14 mouse cellular contexts compared by ENCODE assay signal in genomic region chr17:31862136-31862535, GRCm38 (mm10). TPM values are rescaled to one million over a fixed set of nuclear protein-coding genes. Genes with fewer than 3 reads are reported as not detected.
DNase-seq lines count a peak whose midpoint lies in the region; ATAC-seq lines count a peak whose summit lies in the region.
"Had no signal": no experiment of that assay in that cellular context is flagged by ENCODE, and none has a peak within 500 bp of the region (broad histone marks: within the 10 kb centered on the region; RNA-seq: fewer than 3 reads in every experiment).

No protein-coding gene starts in this region.

- no peak overlapping the region for H3K27ac ChIP-seq in midbrain, embryonic 11.5 days (ENCODE audit: low read depth, low read length)
- no peak overlapping the region for H3K27ac ChIP-seq in midbrain, embryonic 16.5 days (ENCODE audit: low read length)
- H3K27ac ChIP-seq: embryonic facial prominence, embryonic 15.5 days; limb, embryonic 15.5 days; midbrain, embryonic 13.5 days; neural tube, embryonic 13.5 days; stomach, embryonic 15.5 days had no signal

- H3K36me3 ChIP-seq in midbrain, embryonic 11.5 days (ENCODE audit: control insufficient read depth, insufficient read depth, low read length), result no peaks in the 10 kb centered on the region
- no peaks in the 10 kb centered on the region for H3K36me3 ChIP-seq in midbrain, embryonic 16.5 days (ENCODE audit: control insufficient read depth, insufficient read depth, low read length)
- H3K36me3 ChIP-seq: embryonic facial prominence, embryonic 15.5 days; limb, embryonic 15.5 days; midbrain, embryonic 13.5 days; neural tube, embryonic 13.5 days; stomach, embryonic 15.5 days had no signal

- no peaks in the 10 kb centered on the region for H3K9me3 ChIP-seq in midbrain, embryonic 11.5 days (ENCODE audit: control insufficient read depth, low read length)
- no peaks in the 10 kb centered on the region for H3K9me3 ChIP-seq in midbrain, embryonic 16.5 days (replicated peaks; ENCODE audit: control insufficient read depth, low read length, poor library complexity, severe bottlenecking)
- H3K9me3 ChIP-seq: embryonic facial prominence, embryonic 15.5 days; limb, embryonic 15.5 days; midbrain, embryonic 13.5 days; neural tube, embryonic 13.5 days; stomach, embryonic 15.5 days had no signal

- H3K4me1 ChIP-seq in midbrain, embryonic 11.5 days (ENCODE audit: control insufficient read depth, insufficient read depth, low read length), result peaks cover 2% of the 10 kb centered on the region; the same call in 1 of the 2 replicates
- H3K4me1 ChIP-seq in midbrain, embryonic 16.5 days (ENCODE audit: control insufficient read depth, insufficient read depth, low read length), result no peaks in the 10 kb centered on the region

- peak; percentile 7 for DNase-seq in gastrocnemius, postnatal 10 days
- DNase-seq in gastrocnemius, adult 18-20 months (ENCODE audit: low spot score), result no peak
- DNase-seq in midbrain, embryonic 11.5 days (ENCODE audit: low spot score, missing footprints), result peak; percentile 69
- peak; percentile 17 for DNase-seq in gastrocnemius, postnatal 14 days
- DNase-seq in lung, postnatal 10 days, result peak; percentile 51
- no peak for DNase-seq in layer of hippocampus, postnatal 14 days (ENCODE audit: low spot score in 2 of 2)
- DNase-seq in cerebellum, postnatal 4 days (ENCODE audit: low spot score in 2 of 2), result no peak
- DNase-seq: right cerebral cortex, postnatal 14 days had no signal

- 88% methylated on average over 6 of the region's 6 CpGs for WGBS in midbrain, embryonic 11.5 days
- 91% methylated on average over 6 of the region's 6 CpGs for WGBS in midbrain, embryonic 16.5 days

- ATAC-seq in midbrain, embryonic 11.5 days (ENCODE audit: low FRiP score), result no peak
- no peak for ATAC-seq in midbrain, embryonic 16.5 days
- ATAC-seq: midbrain, embryonic 13.5 days had no signal

- H3K4me2 ChIP-seq in midbrain, embryonic 11.5 days, result no peak overlapping the region
- H3K4me2 ChIP-seq in midbrain, embryonic 16.5 days (ENCODE audit: low read length), result no peak overlapping the region
- H3K4me2 ChIP-seq: embryonic facial prominence, embryonic 15.5 days; limb, embryonic 15.5 days; midbrain, embryonic 13.5 days; neural tube, embryonic 13.5 days; stomach, embryonic 15.5 days had no signal

- intact Hi-C loops in gastrocnemius, postnatal 14 days (cut with DNase I; ENCODE audit: low total_unique reads), result no loop called here

- H3K9ac ChIP-seq in midbrain, embryonic 11.5 days (ENCODE audit: low read length), result no peak overlapping the region
- H3K9ac ChIP-seq in midbrain, embryonic 16.5 days (ENCODE audit: low read depth, low read length), result no peak overlapping the region
- H3K9ac ChIP-seq: embryonic facial prominence, embryonic 15.5 days; limb, embryonic 15.5 days; midbrain, embryonic 13.5 days; neural tube, embryonic 13.5 days; stomach, embryonic 15.5 days had no signal

- H3K27me3 ChIP-seq in midbrain, embryonic 11.5 days (ENCODE audit: control insufficient read depth, insufficient read depth, low read length), result no peaks in the 10 kb centered on the region
- H3K27me3 ChIP-seq in midbrain, embryonic 16.5 days (ENCODE audit: control insufficient read depth, insufficient read depth, low read depth, low read length), result no peaks in the 10 kb centered on the region
- H3K27me3 ChIP-seq: embryonic facial prominence, embryonic 15.5 days; limb, embryonic 15.5 days; midbrain, embryonic 13.5 days; neural tube, embryonic 13.5 days; stomach, embryonic 15.5 days had no signal

- no peak overlapping the region for H3K4me3 ChIP-seq in midbrain, embryonic 11.5 days (ENCODE audit: low read depth, low read length)
- H3K4me3 ChIP-seq in midbrain, embryonic 16.5 days (ENCODE audit: low read depth, low read length), result no peak overlapping the region
- H3K4me3 ChIP-seq: embryonic facial prominence, embryonic 15.5 days; limb, embryonic 15.5 days; midbrain, embryonic 13.5 days; neural tube, embryonic 13.5 days; stomach, embryonic 15.5 days had no signal

RNA-seq across cellular contexts. Expression of gene Sik1, which starts 6.5 kb away (rescaled TPM):
- 10 to 100 TPM; 30.6 to 33.2 TPM for total RNA-seq in gastrocnemius, postnatal 10 days (2021)
- 10 to 100 TPM; 23.5 to 27.8 TPM for total RNA-seq in gastrocnemius, adult 18-20 months (2021)
- 8.9 and 14.0 TPM in 2 replicates for polyA plus RNA-seq in midbrain, embryonic 11.5 days (2014; fragmentation: Nextera tagmentation; extraction: Ambion mirVana)
- 16.7 and 20.9 TPM in 2 replicates for polyA plus RNA-seq in midbrain, embryonic 16.5 days (2015; fragmentation: Nextera tagmentation; extraction: Ambion mirVana)
- total RNA-seq in gastrocnemius, postnatal 14 days (2021), result 10 to 100 TPM; 18.1 to 18.6 TPM
- total RNA-seq in layer of hippocampus, postnatal 14 days (2021), result 10 to 100 TPM; 16.1 to 16.7 TPM

Comparison
In these comparisons a context has a peak if more than half of its experiments do, and no peak if none do; other contexts are left out.
1. DNase-seq: peak in gastrocnemius, postnatal 10 days (single experiment), midbrain, embryonic 11.5 days (single experiment), gastrocnemius, postnatal 14 days (single experiment) and lung, postnatal 10 days (single experiment); none in gastrocnemius, adult 18-20 months (single experiment), layer of hippocampus, postnatal 14 days (0 of 2) and cerebellum, postnatal 4 days (0 of 2).